Mouse (Mus musculus): ENCODE measurements around the gene Prpf40b.
A peak's percentile ranks its signal among the peaks of the same experiment; 100 is the strongest.

The Prpf40b gene

DNA sequence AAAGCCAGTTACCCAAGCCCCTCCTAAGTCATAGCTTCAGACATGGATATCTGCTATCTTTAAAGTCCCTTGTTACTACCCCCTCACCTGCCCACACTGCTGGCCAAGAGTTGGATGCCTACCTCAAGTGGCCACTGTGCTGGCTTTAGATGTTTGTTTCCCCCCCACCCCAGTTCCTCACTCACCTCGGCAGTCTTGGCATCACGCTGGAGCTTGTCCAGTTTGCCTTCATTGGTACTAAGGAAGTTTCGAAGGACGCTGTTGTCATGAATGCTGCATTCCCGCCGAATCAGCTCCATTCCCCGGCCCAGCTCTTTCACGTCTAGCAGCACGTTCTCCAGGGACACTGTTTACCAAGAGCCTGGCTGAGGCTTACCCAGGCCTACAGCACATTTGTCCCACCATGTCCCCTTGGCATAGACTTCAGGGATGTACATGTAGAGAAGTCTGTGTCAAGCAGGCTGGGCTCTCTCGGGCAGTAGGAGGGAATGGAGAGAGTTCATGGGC lies 25.3 kb downstream of the Prpf40b start:
- H3K36me3 ChIP-seq (ENCODE audit: insufficient read depth, low read length): peaks cover 99% of the 10 kb centered on the region
- no peak for TF ChIP-seq CTCF (conservative IDR thresholded peaks at IDR 0.05; ENCODE audit: low read length)
- TF ChIP-seq NANOG (IDR thresholded peaks at IDR 0.05; ENCODE audit: borderline replicate concordance, low read length): no peak
- TF ChIP-seq POU5F1 (IDR thresholded peaks at IDR 0.05; ENCODE audit: borderline replicate concordance, low read length): no peak

GRCm38 (mm10) chr15:99320978-99321377 lies 26.1 kb downstream of the Prpf40b start:
- peaks cover 99% of the 10 kb centered on the region for H3K36me3 ChIP-seq (ENCODE audit: insufficient read depth, low read length)
- H3K27me3 ChIP-seq (ENCODE audit: insufficient read depth, low read length): no peaks in the 10 kb centered on the region
- H3K4me3 ChIP-seq (replicated peaks; ENCODE audit: low read length): no peak overlapping the region
- TF ChIP-seq POU5F1 (IDR thresholded peaks at IDR 0.05; ENCODE audit: borderline replicate concordance, low read length) (no peak), CTCF (conservative IDR thresholded peaks at IDR 0.05; ENCODE audit: low read length) (no peak)
- peaks cover 33% of the 10 kb centered on the region for H3K4me1 ChIP-seq (replicated peaks; ENCODE audit: low read depth, low read length)
- no peaks in the 10 kb centered on the region for H3K9me3 ChIP-seq (ENCODE audit: low read length)

More for the DNA sequence above, 25.3 kb downstream of the Prpf40b start:
- peaks cover 40% of the 10 kb centered on the region for H3K4me1 ChIP-seq (replicated peaks; ENCODE audit: low read depth, low read length)
- no peak overlapping the region for H3K4me3 ChIP-seq (replicated peaks; ENCODE audit: low read length)
- H3K9me3 ChIP-seq (ENCODE audit: low read length): no peaks in the 10 kb centered on the region
- no peaks in the 10 kb centered on the region for H3K27me3 ChIP-seq (ENCODE audit: insufficient read depth, low read length)

GRCm38 (mm10) chr15:99324151-99324550 lies 29.3 kb downstream of the Prpf40b start:
- Histone ChIP-seq H3K9me3 (ENCODE audit: low read length) (no peaks in the 10 kb centered on the region), H3K4me1 (replicated peaks; ENCODE audit: low read depth, low read length) (peaks cover 12% of the 10 kb centered on the region), H3K4me3 (replicated peaks; ENCODE audit: low read length) (no peak overlapping the region), H3K36me3 (ENCODE audit: insufficient read depth, low read length) (peaks cover 89% of the 10 kb centered on the region), H3K27me3 (ENCODE audit: insufficient read depth, low read length) (no peaks in the 10 kb centered on the region)
- TF ChIP-seq NANOG (IDR thresholded peaks at IDR 0.05; ENCODE audit: borderline replicate concordance, low read length) (no peak), POU5F1 (IDR thresholded peaks at IDR 0.05; ENCODE audit: borderline replicate concordance, low read length) (no peak), CTCF (conservative IDR thresholded peaks at IDR 0.05; ENCODE audit: low read length) (no peak)

DNA sequence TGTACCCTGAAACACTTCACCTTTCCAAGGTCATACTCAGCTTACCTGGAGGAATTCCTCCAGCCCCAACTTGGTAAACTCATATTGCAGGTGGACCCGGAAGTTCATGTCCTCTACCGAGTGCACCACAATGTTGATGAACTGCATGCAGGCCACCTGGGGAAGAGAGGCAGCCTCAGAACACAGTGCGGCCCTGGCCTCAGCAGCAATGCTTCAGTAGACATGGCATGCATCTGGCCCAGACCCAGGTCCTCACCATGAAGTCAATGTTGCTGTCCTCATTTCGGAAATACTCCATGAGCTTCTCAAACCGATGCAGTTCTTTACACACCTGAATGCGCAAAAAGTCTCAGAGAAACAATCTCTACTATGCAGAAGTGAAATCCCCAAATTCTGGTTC lies 30.7 kb downstream of the Prpf40b start:
- Histone ChIP-seq H3K4me3 (replicated peaks; ENCODE audit: low read length) (no peak overlapping the region), H3K27me3 (ENCODE audit: insufficient read depth, low read length) (no peaks in the 10 kb centered on the region), H3K9me3 (ENCODE audit: low read length) (no peaks in the 10 kb centered on the region), H3K4me1 (replicated peaks; ENCODE audit: low read depth, low read length) (peaks cover 12% of the 10 kb centered on the region), H3K36me3 (ENCODE audit: insufficient read depth, low read length) (peaks cover 88% of the 10 kb centered on the region)
- TF ChIP-seq CTCF (conservative IDR thresholded peaks at IDR 0.05; ENCODE audit: low read length) (no peak), NANOG (IDR thresholded peaks at IDR 0.05; ENCODE audit: borderline replicate concordance, low read length) (no peak), POU5F1 (IDR thresholded peaks at IDR 0.05; ENCODE audit: borderline replicate concordance, low read length) (no peak)

GRCm38 (mm10) chr15:99326407-99326806 lies 31.5 kb downstream of the Prpf40b start:
- Histone ChIP-seq H3K27me3 (ENCODE audit: insufficient read depth, low read length) (no peaks in the 10 kb centered on the region), H3K36me3 (ENCODE audit: insufficient read depth, low read length) (peaks cover 81% of the 10 kb centered on the region), H3K9me3 (ENCODE audit: low read length) (no peaks in the 10 kb centered on the region), H3K4me3 (replicated peaks; ENCODE audit: low read length) (no peak overlapping the region), H3K4me1 (replicated peaks; ENCODE audit: low read depth, low read length) (peaks cover 12% of the 10 kb centered on the region)
- no peak for TF ChIP-seq CTCF (conservative IDR thresholded peaks at IDR 0.05; ENCODE audit: low read length)
- no peak for TF ChIP-seq NANOG (IDR thresholded peaks at IDR 0.05; ENCODE audit: borderline replicate concordance, low read length)
- TF ChIP-seq POU5F1 (IDR thresholded peaks at IDR 0.05; ENCODE audit: borderline replicate concordance, low read length): no peak

GRCm38 (mm10) chr15:99326959-99327358 lies 32.1 kb downstream of the Prpf40b start:
- H3K9me3 ChIP-seq (ENCODE audit: low read length): no peaks in the 10 kb centered on the region
- no peaks in the 10 kb centered on the region for H3K27me3 ChIP-seq (ENCODE audit: insufficient read depth, low read length)
- peaks cover 12% of the 10 kb centered on the region for H3K4me1 ChIP-seq (replicated peaks; ENCODE audit: low read depth, low read length)
- H3K4me3 ChIP-seq (replicated peaks; ENCODE audit: low read length): no peak overlapping the region
- TF ChIP-seq POU5F1 (IDR thresholded peaks at IDR 0.05; ENCODE audit: borderline replicate concordance, low read length): no peak
- no peak for TF ChIP-seq NANOG (IDR thresholded peaks at IDR 0.05; ENCODE audit: borderline replicate concordance, low read length)
- TF ChIP-seq CTCF (conservative IDR thresholded peaks at IDR 0.05; ENCODE audit: low read length): peak; percentile 91
- peaks cover 80% of the 10 kb centered on the region for H3K36me3 ChIP-seq (ENCODE audit: insufficient read depth, low read length)

- H3K9me3 ChIP-seq (ENCODE audit: low read length): no peaks in the 10 kb centered on the region
- H3K27me3 ChIP-seq (ENCODE audit: insufficient read depth, low read length): no peaks in the 10 kb centered on the region
- TF ChIP-seq CTCF (conservative IDR thresholded peaks at IDR 0.05; ENCODE audit: low read length) (no peak), POU5F1 (IDR thresholded peaks at IDR 0.05; ENCODE audit: borderline replicate concordance, low read length) (no peak), NANOG (IDR thresholded peaks at IDR 0.05; ENCODE audit: borderline replicate concordance, low read length) (no peak)
- peaks cover 21% of the 10 kb centered on the region for H3K4me1 ChIP-seq (replicated peaks; ENCODE audit: low read depth, low read length)
- H3K4me3 ChIP-seq (replicated peaks; ENCODE audit: low read length): no peak overlapping the region
- peaks cover 74% of the 10 kb centered on the region for H3K36me3 ChIP-seq (ENCODE audit: insufficient read depth, low read length)
These were observed 33.1 kb downstream of the Prpf40b start for GRCm38 (mm10) chr15:99328011-99328410.

DNA sequence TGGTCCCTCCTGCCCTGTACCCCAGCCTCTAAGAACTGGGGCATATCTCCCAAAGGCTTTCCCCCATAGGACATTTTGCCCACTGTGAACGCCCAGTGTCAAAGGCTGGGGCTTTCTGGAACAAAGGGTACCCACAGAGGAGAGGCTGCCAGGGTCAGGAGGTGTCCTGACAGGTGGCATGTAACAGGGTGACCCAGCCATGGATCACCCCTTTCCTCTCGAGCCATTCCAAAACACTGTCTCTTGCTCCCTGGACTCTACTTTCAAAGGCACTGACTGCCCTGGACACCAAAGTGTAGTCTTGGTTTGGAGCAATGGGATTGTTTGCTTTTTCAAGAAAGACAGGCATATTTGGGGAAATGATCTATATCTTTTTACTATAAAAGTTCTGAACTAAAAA lies 35.4 kb downstream of the Prpf40b start:
- peaks cover 61% of the 10 kb centered on the region for H3K36me3 ChIP-seq (ENCODE audit: insufficient read depth, low read length)
- no peaks in the 10 kb centered on the region for H3K27me3 ChIP-seq (ENCODE audit: insufficient read depth, low read length)
- H3K4me3 ChIP-seq (replicated peaks; ENCODE audit: low read length): no peak overlapping the region
- no peak for TF ChIP-seq POU5F1 (IDR thresholded peaks at IDR 0.05; ENCODE audit: borderline replicate concordance, low read length)
- TF ChIP-seq NANOG (IDR thresholded peaks at IDR 0.05; ENCODE audit: borderline replicate concordance, low read length): no peak
- TF ChIP-seq CTCF (conservative IDR thresholded peaks at IDR 0.05; ENCODE audit: low read length): no peak
- no peaks in the 10 kb centered on the region for H3K9me3 ChIP-seq (ENCODE audit: low read length)
- peaks cover 35% of the 10 kb centered on the region for H3K4me1 ChIP-seq (replicated peaks; ENCODE audit: low read depth, low read length)

GRCm38 (mm10) chr15:99331341-99331740 lies 36.5 kb downstream of the Prpf40b start:
- Histone ChIP-seq H3K36me3 (ENCODE audit: insufficient read depth, low read length) (peaks cover 52% of the 10 kb centered on the region), H3K4me3 (replicated peaks; ENCODE audit: low read length) (no peak overlapping the region), H3K4me1 (replicated peaks; ENCODE audit: low read depth, low read length) (peaks cover 39% of the 10 kb centered on the region), H3K27me3 (ENCODE audit: insufficient read depth, low read length) (no peaks in the 10 kb centered on the region), H3K9me3 (ENCODE audit: low read length) (no peaks in the 10 kb centered on the region)
- TF ChIP-seq POU5F1 (IDR thresholded peaks at IDR 0.05; ENCODE audit: borderline replicate concordance, low read length) (no peak), NANOG (IDR thresholded peaks at IDR 0.05; ENCODE audit: borderline replicate concordance, low read length) (no peak), CTCF (conservative IDR thresholded peaks at IDR 0.05; ENCODE audit: low read length) (no peak)

All from E14TG2a.4 (cell line).